Mouse (Mus musculus): ENCODE data around the gene Selenok. TPM values are rescaled to one million over a fixed set of nuclear protein-coding genes. Genes with fewer than 3 reads are reported as not detected.

The Selenok gene
- polyA plus RNA-seq, 1 experiment from 2014 or later: 423 TPM

GRCm38 (mm10) chr14:30018846-30019245, 50.7 kb downstream of the Selenok start:
- Histone ChIP-seq H3K4me2 (ENCODE audit: low read length) (no peak overlapping the region), H3K4me3 (ENCODE audit: low read depth, low read length) (no peak overlapping the region), H3K9me3 (replicated peaks; ENCODE audit: control insufficient read depth, low read length) (no peaks in the 10 kb centered on the region), H3K27me3 (replicated peaks; ENCODE audit: control insufficient read depth, insufficient read depth, low read length) (no peaks in the 10 kb centered on the region), H3K9ac (ENCODE audit: low read length) (no peak overlapping the region), H3K27ac (ENCODE audit: low read depth, low read length) (no peak overlapping the region), H3K36me3 (ENCODE audit: control insufficient read depth, insufficient read depth, low read length) (no peaks in the 10 kb centered on the region), H3K4me1 (ENCODE audit: control insufficient read depth, insufficient read depth, low read length) (no peaks in the 10 kb centered on the region)
- 91% methylated on average over 6 of the region's 6 CpGs for WGBS
- ATAC-seq (no peak), DNase-seq (ENCODE audit: low spot score) (no peak)

GRCm38 (mm10) chr14:30019375-30019774, 51.3 kb downstream of the Selenok start:
- H3K36me3 ChIP-seq (ENCODE audit: control insufficient read depth, insufficient read depth, low read length): no peaks in the 10 kb centered on the region
- H3K4me2 ChIP-seq (ENCODE audit: low read length): no peak overlapping the region
- DNase-seq (ENCODE audit: low spot score) (no peak), ATAC-seq (no peak)
- no peak overlapping the region for H3K27ac ChIP-seq (ENCODE audit: low read depth, low read length)
- 92% methylated on average over 8 of the region's 8 CpGs for WGBS
- no peak overlapping the region for H3K4me3 ChIP-seq (ENCODE audit: low read depth, low read length)
- H3K9me3 ChIP-seq (replicated peaks; ENCODE audit: control insufficient read depth, low read length): no peaks in the 10 kb centered on the region
- no peaks in the 10 kb centered on the region for H3K4me1 ChIP-seq (ENCODE audit: control insufficient read depth, insufficient read depth, low read length)
- H3K9ac ChIP-seq (ENCODE audit: low read length): no peak overlapping the region
- H3K27me3 ChIP-seq (replicated peaks; ENCODE audit: control insufficient read depth, insufficient read depth, low read length): no peaks in the 10 kb centered on the region

GRCm38 (mm10) chr14:30019792-30020575, 51.9 kb downstream of the Selenok start:
- no peak overlapping the region for H3K27ac ChIP-seq (ENCODE audit: low read depth, low read length)
- H3K4me2 ChIP-seq (ENCODE audit: low read length): no peak overlapping the region
- no peak for ATAC-seq
- H3K4me1 ChIP-seq (ENCODE audit: control insufficient read depth, insufficient read depth, low read length): no peaks in the 10 kb centered on the region
- H3K9ac ChIP-seq (ENCODE audit: low read length): no peak overlapping the region
- no peak for DNase-seq (ENCODE audit: low spot score)
- H3K27me3 ChIP-seq (replicated peaks; ENCODE audit: control insufficient read depth, insufficient read depth, low read length): no peaks in the 10 kb centered on the region
- 39% methylated on average over 9 of the region's 9 CpGs for WGBS
- H3K9me3 ChIP-seq (replicated peaks; ENCODE audit: control insufficient read depth, low read length): no peaks in the 10 kb centered on the region
- no peak overlapping the region for H3K4me3 ChIP-seq (ENCODE audit: low read depth, low read length)
- H3K36me3 ChIP-seq (ENCODE audit: control insufficient read depth, insufficient read depth, low read length): no peaks in the 10 kb centered on the region

GRCm38 (mm10) chr14:30022471-30022870, 54.4 kb downstream of the Selenok start:
- H3K27ac ChIP-seq (ENCODE audit: low read depth, low read length): no peak overlapping the region
- DNase-seq (ENCODE audit: low spot score) (no peak), ATAC-seq (no peak)
- no peak overlapping the region for H3K4me2 ChIP-seq (ENCODE audit: low read length)
- H3K9me3 ChIP-seq (replicated peaks; ENCODE audit: control insufficient read depth, low read length): no peaks in the 10 kb centered on the region
- no peak overlapping the region for H3K9ac ChIP-seq (ENCODE audit: low read length)
- no peaks in the 10 kb centered on the region for H3K27me3 ChIP-seq (replicated peaks; ENCODE audit: control insufficient read depth, insufficient read depth, low read length)
- no peaks in the 10 kb centered on the region for H3K36me3 ChIP-seq (ENCODE audit: control insufficient read depth, insufficient read depth, low read length)
- H3K4me1 ChIP-seq (ENCODE audit: control insufficient read depth, insufficient read depth, low read length): no peaks in the 10 kb centered on the region
- 92% methylated on average over 6 of the region's 6 CpGs for WGBS
- no peak overlapping the region for H3K4me3 ChIP-seq (ENCODE audit: low read depth, low read length)

- DNase-seq (ENCODE audit: low spot score): no peak
- no peaks in the 10 kb centered on the region for H3K4me1 ChIP-seq (ENCODE audit: control insufficient read depth, insufficient read depth, low read length)
- WGBS: 48% methylated on average over 7 of the region's 7 CpGs
- H3K27me3 ChIP-seq (replicated peaks; ENCODE audit: control insufficient read depth, insufficient read depth, low read length): no peaks in the 10 kb centered on the region
- ATAC-seq: no peak
- H3K4me2 ChIP-seq (ENCODE audit: low read length): no peak overlapping the region
- no peak overlapping the region for H3K27ac ChIP-seq (ENCODE audit: low read depth, low read length)
- no peaks in the 10 kb centered on the region for H3K36me3 ChIP-seq (ENCODE audit: control insufficient read depth, insufficient read depth, low read length)
- H3K9me3 ChIP-seq (replicated peaks; ENCODE audit: control insufficient read depth, low read length): no peaks in the 10 kb centered on the region
- no peak overlapping the region for H3K4me3 ChIP-seq (ENCODE audit: low read depth, low read length)
- no peak overlapping the region for H3K9ac ChIP-seq (ENCODE audit: low read length)
Measured at GRCm38 (mm10) chr14:30024387-30024786, 56.3 kb downstream of the Selenok start.

Small RNA genes within 50 kb of the gene (microRNA-seq; reads per million reads assigned to microRNA genes)
- gene Mir6947: 0.66 reads per million

Other genes starting within 250 kb of the Selenok start
- 14.5 and 19.1 TPM in 2 replicates for gene Cacna2d3, start 246.4 kb upstream of the Selenok start, polyA plus RNA-seq (2014; fragmentation: Nextera tagmentation; extraction: Ambion mirVana)
- gene Actr8, start 10.0 kb downstream of the Selenok start, polyA plus RNA-seq (2014; fragmentation: Nextera tagmentation; extraction: Ambion mirVana): 66.1 and 75.8 TPM in 2 replicates
- 0.94 and 0.95 TPM in 2 replicates for gene Il17rb, start 40.6 kb downstream of the Selenok start, polyA plus RNA-seq (2014; fragmentation: Nextera tagmentation; extraction: Ambion mirVana)
- gene Chdh, start 40.7 kb downstream of the Selenok start, polyA plus RNA-seq (2014; fragmentation: Nextera tagmentation; extraction: Ambion mirVana): 0.22 TPM in 1 of 2 replicates, not detected in the other

Measured in forebrain, embryonic 14.5 days (tissue).